Mouse (Mus musculus) heart, adult 2 months (tissue): Measurements from ENCODE around the gene Gpc4. TPM values are rescaled to one million over a fixed set of nuclear protein-coding genes. Genes with fewer than 3 reads are reported as not detected.

ENCODE experiments used
- DNase-seq, 2 experiments: peaks; one replicate each; pipeline ENCODE4 v3.0.0; 2021
- H3K27ac ChIP-seq: fragments of 200-600 bp; 2 replicates; pipeline ENCODE4 v1.8.1; 2022
- H3K27me3 ChIP-seq: fragments of 200-500 bp; 2 replicates; pipeline ENCODE4 v1.6.1; 2012; ENCODE audit warnings: mild to moderate bottlenecking, low read length, inconsistent platforms, mixed read lengths; ENCODE audit not compliant: control insufficient read depth, insufficient read depth
- H3K36me3 ChIP-seq: fragments of 200-500 bp; 2 replicates; pipeline ENCODE4 v1.6.1; 2012; ENCODE audit warnings: low read length, inconsistent platforms; ENCODE audit not compliant: control insufficient read depth, insufficient read depth
- H3K4me1 ChIP-seq: fragments of 200-500 bp; 2 replicates; pipeline ENCODE4 v1.6.1; 2011; ENCODE audit warnings: low read length; ENCODE audit not compliant: control insufficient read depth, insufficient read depth
- H3K4me3 ChIP-seq: fragments of 200-600 bp; 2 replicates; pipeline ENCODE4 v1.8.1; 2022
- H3K79me2 ChIP-seq: fragments of 200-500 bp; replicated peaks from 2 replicates; pipeline ENCODE4 v1.6.1; 2012; ENCODE audit warnings: mild to moderate bottlenecking, inconsistent platforms, low read length, moderate library complexity, mixed read lengths; ENCODE audit not compliant: control insufficient read depth, insufficient read depth
- H3K9ac ChIP-seq: fragments of 200-500 bp; 2 replicates; pipeline ENCODE4 v1.6.1; 2012; ENCODE audit warnings: low read depth, mild to moderate bottlenecking, control low read depth, inconsistent platforms, low read length, mixed read lengths
- CTCF ChIP-seq: fragments of 200-600 bp; IDR thresholded peaks from 2 replicates; pipeline ENCODE4 v1.8.1; 2022; ENCODE audit warnings: antibody characterized with exemption, mild to moderate bottlenecking, moderate library complexity
- EP300 ChIP-seq: fragments of 200-500 bp; IDR thresholded peaks from 2 replicates; pipeline ENCODE4 v1.6.1; 2011; ENCODE audit warnings: low read depth, low read length, control low read depth; ENCODE audit not compliant: insufficient read depth
- POLR2A ChIP-seq: fragments of 200-500 bp; IDR thresholded peaks from 2 replicates; pipeline ENCODE4 v1.6.1; 2011; ENCODE audit warnings: mild to moderate bottlenecking, low read depth, low read length, control low read depth; ENCODE audit not compliant: insufficient read depth
- WGBS: fragments of 180-500 bp; shearing (Covaris S2); methylation state at CpG from one replicate; pipeline ENCODE4 v1.1.7; 2018; 5-methylcytosine and 5-hydroxymethylcytosine counted together
- intact Hi-C: fragments of 180-260 bp; cut with DNase I; formaldehyde crosslinking; loops from one replicate; pipeline ENCODE4 v1.15.1; 2025
- polyA plus RNA-seq: library from polyadenylated mRNA; depleted of rRNA; stranded (reverse); fragments of >200 nt; gene quantifications from 2 replicates; pipeline ENCODE4 v1.2.3, GENCODE M21; 2012
- total RNA-seq, 2 experiments: library from RNA; stranded (reverse); gene quantifications; 2 replicates each; pipeline ENCODE4 v1.2.3; 2021

Gpc4 gene
- total and polyA plus RNA-seq, 3 experiments, result 21.8 to 34.4 (median 33.6) TPM

DNA sequence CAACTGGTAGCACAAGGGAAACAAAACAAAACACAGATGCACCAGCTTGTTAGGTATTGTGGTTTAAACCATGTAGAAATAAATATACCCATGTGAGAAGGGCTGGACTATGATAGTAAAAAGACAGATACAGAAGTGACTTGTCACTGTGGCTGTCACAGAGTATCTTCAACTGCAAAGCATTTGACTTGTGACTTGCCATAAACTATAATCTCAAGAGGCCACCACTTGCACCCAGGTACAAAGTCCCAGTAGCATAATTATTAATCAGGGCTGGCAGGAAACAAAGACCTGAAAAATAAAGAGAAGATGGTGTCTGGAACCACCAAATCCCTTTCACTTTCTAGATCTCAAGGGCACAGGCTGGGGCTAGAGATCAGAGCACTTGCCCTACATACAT is 19.5 kb downstream of the Gpc4 start:
- no peaks in the 10 kb centered on the region for H3K27me3 ChIP-seq
- H3K27ac ChIP-seq, result no peak overlapping the region
- TF ChIP-seq EP300, result no peak
- no peak for TF ChIP-seq POLR2A
- no peak for TF ChIP-seq CTCF
- no peak for DNase-seq
- H3K4me3 ChIP-seq, result no peak overlapping the region
- H3K4me1 ChIP-seq, result no peaks in the 10 kb centered on the region
- intact Hi-C loops, result no loop called here
- no peaks in the 10 kb centered on the region for H3K36me3 ChIP-seq
- H3K79me2 ChIP-seq, result no peaks in the 10 kb centered on the region
- no peak overlapping the region for H3K9ac ChIP-seq

DNA sequence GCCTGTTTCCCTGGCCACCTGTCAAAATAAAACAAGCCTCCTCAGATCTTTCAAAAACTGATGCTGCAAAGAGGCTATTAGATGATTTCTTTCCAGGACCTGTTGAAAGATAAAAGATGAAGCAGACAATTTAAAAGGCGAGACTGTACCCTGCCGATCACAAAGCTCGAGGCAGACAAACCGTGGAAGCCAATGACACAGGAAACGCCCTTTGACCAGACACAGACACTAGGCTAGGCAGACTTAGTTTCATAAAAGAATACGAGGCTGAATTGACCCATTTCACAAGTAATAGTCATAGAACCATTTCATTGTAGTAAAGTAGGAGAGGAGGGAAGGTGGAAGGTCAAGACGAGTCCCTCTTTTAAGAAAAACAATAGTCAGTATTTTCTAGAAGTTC is 20.6 kb downstream of the Gpc4 start:
- H3K9ac ChIP-seq, result no peak overlapping the region
- intact Hi-C loops, result no loop called here
- no peak overlapping the region for H3K27ac ChIP-seq
- no peaks in the 10 kb centered on the region for H3K36me3 ChIP-seq
- no peaks in the 10 kb centered on the region for H3K79me2 ChIP-seq
- no peak overlapping the region for H3K4me3 ChIP-seq
- DNase-seq, result no peak
- WGBS, result 70% methylated on average over 7 of the region's 7 CpGs
- H3K4me1 ChIP-seq, result no peaks in the 10 kb centered on the region
- H3K27me3 ChIP-seq, result no peaks in the 10 kb centered on the region
- TF ChIP-seq EP300, result no peak
- no peak for TF ChIP-seq CTCF
- TF ChIP-seq POLR2A, result no peak

DNA sequence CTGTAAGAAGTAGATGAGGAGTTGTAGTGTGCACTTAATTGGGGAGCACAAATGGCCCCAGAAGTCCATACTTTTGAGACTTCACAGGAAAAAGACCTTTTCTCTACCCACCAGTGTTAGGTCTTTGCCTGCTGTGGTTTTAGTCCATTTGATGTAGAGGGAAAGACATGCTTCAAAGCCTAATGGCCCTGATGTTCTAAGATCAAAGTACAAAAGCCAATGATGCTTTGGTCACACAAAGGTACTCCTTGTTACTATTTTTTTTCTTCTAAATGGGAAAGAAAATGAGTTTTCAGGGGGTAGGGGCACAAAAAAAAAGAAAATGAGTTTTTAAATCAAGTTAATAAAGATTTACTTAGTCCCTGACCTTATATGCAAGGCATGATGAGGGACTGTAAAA is 24.7 kb downstream of the Gpc4 start:
- intact Hi-C loops, result no loop called here
- Histone ChIP-seq H3K4me3 (no peak overlapping the region), H3K36me3 (no peaks in the 10 kb centered on the region), H3K9ac (no peak overlapping the region), H3K79me2 (no peaks in the 10 kb centered on the region), H3K27ac (no peak overlapping the region), H3K4me1 (no peaks in the 10 kb centered on the region; the same call in 1 of the 2 replicates), H3K27me3 (no peaks in the 10 kb centered on the region)
- DNase-seq, result no peak
- TF ChIP-seq POLR2A (no peak), CTCF (no peak), EP300 (no peak)

DNA sequence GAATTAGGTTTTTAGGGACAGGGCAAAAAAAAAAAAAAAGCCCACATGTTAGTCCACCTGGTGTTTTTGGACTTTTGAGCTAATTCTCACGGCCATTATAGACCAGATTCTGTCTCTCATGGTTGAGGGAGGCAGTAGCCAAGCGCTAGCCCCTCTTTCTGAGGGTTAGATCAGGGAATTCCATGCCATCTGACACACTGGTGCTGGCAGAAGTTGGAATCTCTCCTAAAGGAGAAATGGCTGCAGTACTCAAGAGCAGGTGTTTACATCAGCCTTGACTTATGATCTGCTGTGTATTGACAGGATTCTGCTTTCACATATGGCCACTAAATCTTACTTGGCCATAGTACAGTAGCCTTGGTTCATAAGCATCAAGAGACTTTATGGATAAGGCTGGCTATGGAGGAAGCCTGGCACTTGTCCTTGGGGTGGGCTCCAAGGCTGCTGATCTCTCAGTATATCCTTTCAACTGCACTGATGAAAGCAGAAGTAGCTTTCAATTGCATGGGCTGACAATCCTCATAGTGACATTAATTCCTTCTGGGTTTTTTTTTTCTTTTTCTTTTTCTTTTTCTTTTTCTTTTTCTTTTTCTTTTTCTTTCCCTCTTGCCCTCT is 26.5 kb downstream of the Gpc4 start:
- TF ChIP-seq EP300 (no peak), CTCF (no peak), POLR2A (no peak)
- WGBS, result 83% methylated on average over 2 of the region's 2 CpGs
- intact Hi-C loops, result no loop called here
- Histone ChIP-seq H3K4me1 (no peaks in the 10 kb centered on the region; the same call in 1 of the 2 replicates), H3K27ac (no peak overlapping the region), H3K79me2 (no peaks in the 10 kb centered on the region), H3K36me3 (no peaks in the 10 kb centered on the region), H3K4me3 (no peak overlapping the region), H3K9ac (no peak overlapping the region), H3K27me3 (no peaks in the 10 kb centered on the region)
- no peak for DNase-seq

DNA sequence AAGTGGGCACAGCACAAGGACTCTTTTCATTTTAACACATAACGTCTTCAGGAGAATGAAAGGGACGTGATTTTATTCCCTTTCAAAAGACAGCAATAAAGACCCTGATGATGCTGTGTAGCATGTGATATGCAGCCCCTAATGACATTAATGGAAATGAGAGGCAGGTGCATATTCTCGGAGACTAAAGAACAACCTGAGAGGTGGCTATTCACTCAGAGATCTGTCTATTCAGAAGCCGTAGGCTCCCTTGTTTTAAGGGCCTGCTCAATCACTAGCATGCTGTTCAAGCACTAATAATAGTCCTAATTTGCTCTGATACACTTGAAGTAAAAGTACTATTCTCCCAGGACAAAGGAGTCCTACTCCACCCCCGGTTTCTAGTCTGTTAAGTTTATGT is 27.0 kb downstream of the Gpc4 start:
- Histone ChIP-seq H3K4me1 (no peaks in the 10 kb centered on the region; the same call in 1 of the 2 replicates), H3K4me3 (no peak overlapping the region), H3K79me2 (no peaks in the 10 kb centered on the region), H3K9ac (no peak overlapping the region), H3K27me3 (no peaks in the 10 kb centered on the region), H3K36me3 (no peaks in the 10 kb centered on the region), H3K27ac (no peak overlapping the region)
- no peak for TF ChIP-seq CTCF
- TF ChIP-seq EP300, result no peak
- TF ChIP-seq POLR2A, result no peak
- DNase-seq, result no peak
- 77% methylated on average over 5 of the region's 5 CpGs for WGBS
- intact Hi-C loops, result no loop called here

DNA sequence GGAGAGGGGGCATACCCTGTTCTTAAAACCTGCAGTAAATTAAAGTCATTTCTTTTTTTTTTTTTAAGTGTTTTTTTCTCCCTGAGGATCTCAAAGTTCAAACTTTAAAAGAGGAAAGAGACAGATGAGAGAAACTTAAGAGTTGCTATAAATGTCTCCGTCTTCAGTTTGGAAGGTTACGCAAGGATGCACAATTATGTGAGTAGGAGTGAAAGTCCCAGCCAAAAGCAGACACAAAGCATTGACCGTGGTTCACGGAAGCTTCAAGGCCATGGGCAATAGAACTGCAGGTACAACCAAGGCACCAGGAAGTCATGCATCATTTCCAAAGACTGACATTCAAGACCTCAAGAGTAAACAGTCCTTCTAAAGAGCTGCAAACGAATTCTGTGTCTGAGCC is 28.5 kb downstream of the Gpc4 start:
- H3K79me2 ChIP-seq, result no peaks in the 10 kb centered on the region
- H3K9ac ChIP-seq, result no peak overlapping the region
- H3K27me3 ChIP-seq, result no peaks in the 10 kb centered on the region
- no peak overlapping the region for H3K27ac ChIP-seq
- no peak for DNase-seq
- intact Hi-C loops, result no loop called here
- TF ChIP-seq EP300 (no peak), POLR2A (no peak), CTCF (no peak)
- no peaks in the 10 kb centered on the region for H3K36me3 ChIP-seq
- WGBS, result 73% methylated on average over 5 of the region's 5 CpGs
- no peaks in the 10 kb centered on the region; the same call in 1 of the 2 replicates for H3K4me1 ChIP-seq
- H3K4me3 ChIP-seq, result no peak overlapping the region
